Mouse (Mus musculus) 3134 (cell line): ENCODE results near the gene Dag1.
"Not testable (repeated sequence)": the region's sequence is repeated elsewhere in the genome, so short reads cannot be mapped to it uniquely, and the experiment has no call there.

Experiments
- DNase-seq: peaks from one replicate; pipeline ENCODE4 v3.0.0-alpha.2; 2011; ENCODE audit warnings: low spot score; ENCODE audit not compliant: insufficient read length; ENCODE audit errors: extremely low read depth

Dag1 gene

DNA sequence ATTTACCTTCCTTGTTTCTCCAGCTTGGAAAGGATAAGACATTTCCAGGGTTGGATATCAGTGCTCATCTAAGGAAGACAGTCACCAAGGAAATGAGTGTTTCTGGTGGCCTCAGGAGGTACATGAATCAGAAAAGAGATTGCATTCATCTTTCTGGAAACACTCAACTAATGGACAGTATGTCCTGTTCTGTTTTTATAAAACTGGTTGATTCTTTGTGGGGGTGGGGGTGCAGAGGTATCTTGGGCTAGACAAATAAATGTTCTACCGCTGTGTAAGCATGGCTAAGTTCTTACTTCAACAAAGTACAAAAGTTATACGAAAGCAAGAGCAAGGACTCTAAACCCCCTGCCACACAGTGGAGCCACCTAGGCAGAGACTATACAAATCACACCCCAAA lies 30.9 kb downstream of the Dag1 start:
- no peak for DNase-seq

DNA sequence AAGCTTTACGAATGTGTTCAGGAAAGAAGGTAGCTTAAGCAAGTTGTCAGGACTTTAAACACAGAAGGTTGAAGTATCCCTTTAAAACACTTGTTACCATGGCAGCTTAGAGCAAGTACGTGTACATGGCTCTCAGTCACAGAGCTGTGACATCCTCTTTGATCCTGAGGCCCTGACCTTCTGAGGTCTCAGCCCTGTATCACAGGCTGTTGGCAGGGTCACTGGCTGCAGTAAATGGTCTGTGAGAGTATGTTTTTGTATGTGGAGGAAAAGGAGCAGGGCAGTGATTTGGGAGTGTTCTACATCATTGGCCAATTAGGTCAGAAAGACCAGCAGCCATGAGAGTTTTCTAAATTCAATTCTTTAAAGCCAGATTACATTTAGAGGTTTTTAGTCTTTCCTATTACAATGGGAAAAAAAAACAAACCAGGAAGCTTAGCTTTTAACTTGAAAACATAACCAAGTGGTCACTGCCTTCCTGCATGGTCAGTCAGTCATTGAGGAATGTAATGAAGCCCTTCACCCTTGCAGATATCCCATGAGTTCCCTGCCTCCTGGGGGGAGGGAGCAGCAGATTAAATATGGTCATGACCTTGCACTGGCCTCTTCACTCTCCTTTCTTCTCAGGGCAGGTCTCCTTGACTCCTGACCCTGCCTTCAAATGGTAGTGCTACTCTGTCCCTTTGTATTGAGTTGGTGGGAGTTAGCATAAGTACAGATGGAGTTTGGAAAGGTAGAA lies 35.7 kb downstream of the Dag1 start:
- no peak for DNase-seq

DNA sequence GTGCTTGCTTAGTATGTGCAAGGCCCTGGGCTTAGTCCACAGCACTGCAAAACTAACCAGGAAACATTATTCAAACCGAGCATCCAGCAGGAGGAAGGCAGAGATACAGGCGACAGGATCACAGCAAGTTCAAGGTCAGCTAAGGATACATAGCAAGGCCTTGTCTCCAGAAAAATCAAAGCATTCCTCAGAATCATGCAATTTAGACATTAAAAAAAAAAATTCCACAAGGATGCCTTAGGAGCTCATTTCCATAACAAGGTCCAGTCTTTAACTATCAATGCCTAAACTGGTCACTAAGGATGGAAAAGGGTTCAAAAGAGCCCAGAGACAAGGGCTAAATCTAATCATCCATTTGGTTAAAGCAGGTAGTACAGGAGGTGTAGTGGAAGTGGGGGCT lies 38.6 kb downstream of the Dag1 start:
- no peak for DNase-seq

DNA sequence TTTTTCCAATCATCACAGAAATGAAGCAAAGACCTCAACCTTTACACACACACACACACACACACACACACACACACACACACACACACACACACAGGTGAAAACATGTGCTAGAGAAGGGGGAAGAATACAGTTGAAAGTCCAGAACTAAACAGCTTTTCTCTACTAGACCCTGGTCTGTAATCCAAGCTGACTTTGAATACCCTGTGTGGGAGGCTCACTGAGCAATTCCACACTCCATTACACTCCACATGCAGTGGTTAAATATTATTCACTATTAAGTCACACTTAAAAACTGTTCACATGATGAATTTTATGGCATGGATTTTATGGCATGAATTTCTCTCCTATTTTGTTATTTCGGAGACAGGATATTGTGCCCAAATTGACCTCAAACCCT lies 40.1 kb downstream of the Dag1 start:
- DNase-seq = no peak

DNA sequence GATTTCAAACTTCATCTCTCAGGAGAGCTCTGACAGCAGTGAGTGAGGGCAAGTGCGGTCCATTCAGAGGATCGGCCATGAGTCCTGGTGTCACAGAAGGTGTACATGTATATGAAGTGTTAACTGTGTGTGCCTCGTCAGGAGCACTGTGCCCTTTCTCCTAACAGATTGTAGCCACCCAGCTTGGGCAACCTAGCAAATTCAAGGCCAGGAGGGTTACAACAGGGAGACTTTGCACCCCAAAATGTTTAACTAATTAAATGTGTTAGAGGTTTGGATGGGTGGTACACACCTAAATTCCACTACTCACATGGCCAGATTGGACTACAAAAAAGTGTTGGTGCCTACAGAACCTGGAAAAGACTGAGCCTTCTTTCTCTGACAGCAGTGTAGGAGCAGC lies 42.2 kb downstream of the Dag1 start:
- DNase-seq = no peak

DNA sequence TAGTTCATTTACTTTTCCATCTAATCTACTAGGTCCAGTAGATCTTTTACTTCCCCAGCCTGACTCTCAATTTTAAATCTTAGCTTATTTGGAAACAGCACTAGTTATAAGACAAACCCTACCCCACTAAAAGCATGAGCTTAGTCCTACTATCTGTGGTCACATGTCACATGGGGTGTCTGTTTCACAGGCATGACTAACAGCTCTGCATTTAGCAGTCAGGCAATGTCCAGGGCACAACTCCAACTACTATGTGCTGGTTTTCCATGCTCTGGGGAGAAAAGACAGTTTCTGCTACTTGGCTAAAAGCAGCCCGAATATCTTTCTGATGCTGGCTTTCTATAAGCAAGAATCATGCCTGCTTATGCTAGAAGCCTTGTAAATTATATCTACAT lies 43.4 kb downstream of the Dag1 start:
- peak; percentile 47 for DNase-seq

DNA sequence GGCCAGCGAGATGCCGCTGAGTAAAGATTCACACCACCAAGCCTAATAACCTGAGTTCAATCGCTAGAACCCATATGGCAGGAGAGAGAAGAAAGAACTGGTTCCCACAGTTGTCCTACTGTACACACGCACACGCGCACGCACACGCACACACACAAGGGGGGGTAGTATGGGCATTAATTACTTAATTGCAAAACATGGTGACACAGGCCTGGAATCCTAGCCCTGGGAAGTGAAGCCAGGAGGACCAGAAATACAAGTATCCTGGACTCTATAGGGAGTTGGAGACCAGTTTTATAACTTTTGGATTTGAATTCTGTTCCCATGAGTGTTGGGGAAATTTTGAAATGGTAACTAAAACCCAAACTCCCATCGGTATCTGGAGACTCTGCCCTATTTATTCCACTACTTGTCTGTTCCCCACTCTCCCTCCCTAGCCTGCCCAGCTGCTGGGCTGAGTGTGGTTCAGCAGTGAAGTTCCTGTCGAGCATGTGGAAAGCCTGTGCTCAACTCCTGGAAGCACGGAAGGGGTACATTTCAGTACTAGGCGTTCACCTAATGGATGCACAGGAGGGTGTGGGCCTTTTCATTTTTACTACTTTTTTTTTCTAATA lies 43.9 kb downstream of the Dag1 start:
- DNase-seq = no peak

DNA sequence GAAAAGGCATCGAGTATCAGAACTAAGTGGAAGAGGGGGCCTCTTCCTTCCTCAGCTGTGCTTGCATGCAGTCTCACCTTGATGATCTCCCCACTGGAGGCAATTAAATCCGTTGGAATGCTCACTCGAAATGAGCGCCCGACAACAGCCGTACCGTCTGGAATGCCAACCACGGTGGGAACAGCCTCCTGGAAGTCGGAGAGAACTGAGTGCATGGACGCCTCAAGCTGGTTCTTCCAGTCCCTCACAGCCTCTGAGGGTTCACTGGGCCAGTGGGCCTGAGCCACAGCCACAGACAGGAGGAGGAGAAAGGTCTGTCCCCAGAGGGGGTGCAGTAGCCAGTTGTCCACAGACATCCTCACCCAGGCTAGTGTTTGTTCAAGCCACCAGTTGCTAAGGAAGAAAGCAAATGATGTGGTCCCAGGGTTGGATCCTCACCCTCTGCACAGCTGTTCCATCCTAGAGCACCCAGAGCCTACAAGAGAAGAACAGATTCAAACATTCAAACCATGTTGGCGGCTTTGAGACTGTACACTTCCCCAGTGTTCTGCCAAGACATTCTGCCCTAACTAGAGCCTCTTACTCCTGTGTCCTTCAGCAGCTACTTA lies 45.7 kb downstream of the Dag1 start:
- DNase-seq = no peak

DNA sequence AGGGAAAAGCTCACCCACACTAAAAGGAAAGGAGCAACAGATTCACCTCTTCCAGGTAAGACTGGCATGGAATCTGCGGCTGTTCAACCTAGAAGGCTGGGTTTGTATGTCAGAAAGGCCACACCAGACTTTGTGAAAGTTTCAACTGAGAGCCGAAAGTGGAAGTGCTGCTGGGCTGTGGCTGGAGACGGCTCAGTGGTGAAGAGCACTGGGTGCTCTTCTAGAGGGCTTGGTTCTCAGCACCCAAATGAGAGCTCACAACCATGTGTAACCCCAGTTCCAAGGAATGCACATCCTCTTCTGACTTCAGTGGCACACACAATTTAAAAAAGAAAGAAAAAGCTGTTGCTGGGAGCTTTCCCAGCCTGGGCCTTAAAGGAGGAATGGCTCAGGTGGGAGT lies 46.4 kb downstream of the Dag1 start:
- no peak for DNase-seq

DNA sequence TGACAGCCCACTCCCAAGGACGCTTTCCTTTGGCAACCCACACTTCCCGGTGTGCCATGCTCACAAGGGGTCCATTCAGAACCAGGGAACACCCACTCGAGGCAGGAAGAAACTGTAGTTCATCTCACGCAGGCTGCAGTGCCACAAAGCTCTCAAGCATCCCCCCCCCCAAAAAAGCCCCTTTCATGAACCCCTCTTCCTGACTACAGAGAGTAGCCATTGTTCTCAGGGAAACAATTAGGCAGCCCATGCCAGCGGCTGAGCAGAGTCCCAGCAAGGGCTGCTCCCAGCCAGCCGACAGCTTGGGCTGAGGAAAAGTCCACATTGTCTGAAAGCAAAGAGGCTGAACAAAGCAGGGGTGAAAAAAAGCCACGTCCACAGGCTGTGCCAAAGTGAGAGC lies 50.7 kb downstream of the Dag1 start:
- DNase-seq = no peak

DNA sequence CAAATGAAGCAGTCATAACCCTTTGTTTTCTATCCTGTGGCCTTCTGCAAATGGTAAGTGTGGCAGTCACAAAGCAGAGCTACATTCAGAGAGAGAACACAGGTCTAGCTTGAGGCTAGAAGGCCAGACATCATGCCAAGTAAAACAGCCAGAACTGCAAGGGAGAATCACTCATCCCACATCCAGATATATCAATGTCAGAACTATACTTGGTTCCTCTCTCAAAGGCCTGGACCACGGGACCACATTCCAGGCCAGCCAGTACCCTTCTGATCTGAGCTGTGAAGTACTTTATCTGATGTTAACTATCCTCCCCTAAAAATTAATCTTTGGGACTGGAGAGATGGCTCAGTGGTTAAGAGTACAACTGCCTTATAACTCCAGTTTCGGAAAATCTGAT lies 51.3 kb downstream of the Dag1 start:
- DNase-seq = no peak

DNA sequence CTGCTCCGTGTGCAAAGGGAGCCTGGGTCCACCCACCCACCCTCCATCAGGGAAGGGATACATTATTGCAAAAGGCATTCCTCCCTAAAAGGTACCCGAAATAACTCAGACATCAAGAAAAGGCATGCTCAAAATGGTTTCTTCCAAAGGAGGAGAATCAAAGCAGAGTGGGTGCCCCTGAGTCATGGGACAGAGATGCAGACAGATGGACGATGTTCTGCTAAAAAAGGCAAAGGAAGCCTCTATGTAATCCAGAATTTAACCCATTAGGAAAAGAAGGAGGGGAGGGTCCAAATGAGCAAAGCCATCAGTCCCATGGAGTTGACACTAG lies 58.2 kb downstream of the Dag1 start:
- no peak for DNase-seq

DNA sequence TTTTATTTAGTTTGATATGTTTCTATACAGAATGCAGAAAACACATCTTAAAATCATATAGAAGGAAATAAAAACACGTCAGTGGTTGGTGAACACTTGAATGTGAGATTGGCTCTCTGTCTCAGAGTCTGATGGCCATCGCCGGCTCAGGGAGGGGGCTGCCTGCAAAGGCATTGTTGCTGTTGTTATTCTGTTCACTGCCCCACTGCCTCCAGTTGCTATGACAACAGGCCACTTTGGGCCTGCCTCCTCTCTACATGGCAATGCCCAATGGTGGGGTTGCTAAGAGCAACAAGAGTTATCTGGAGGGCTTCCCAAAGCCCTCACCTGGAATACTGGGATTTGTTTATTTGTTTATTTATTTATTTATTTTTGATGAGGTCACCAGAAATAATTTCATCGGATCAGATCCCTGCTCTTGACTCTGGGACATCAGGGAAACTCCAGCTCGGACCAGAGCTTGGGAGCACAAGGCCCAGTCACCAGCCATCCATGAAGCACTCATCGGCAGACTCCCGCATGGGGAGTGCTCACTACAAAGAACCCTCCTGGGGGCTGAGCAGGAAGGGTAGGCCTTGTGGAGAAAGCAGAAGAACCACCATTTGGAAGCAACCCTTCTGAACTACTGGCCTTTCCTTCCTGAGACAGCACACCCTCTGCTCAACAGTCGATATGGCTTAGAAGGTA lies 58.7 kb downstream of the Dag1 start:
- no peak for DNase-seq

DNA sequence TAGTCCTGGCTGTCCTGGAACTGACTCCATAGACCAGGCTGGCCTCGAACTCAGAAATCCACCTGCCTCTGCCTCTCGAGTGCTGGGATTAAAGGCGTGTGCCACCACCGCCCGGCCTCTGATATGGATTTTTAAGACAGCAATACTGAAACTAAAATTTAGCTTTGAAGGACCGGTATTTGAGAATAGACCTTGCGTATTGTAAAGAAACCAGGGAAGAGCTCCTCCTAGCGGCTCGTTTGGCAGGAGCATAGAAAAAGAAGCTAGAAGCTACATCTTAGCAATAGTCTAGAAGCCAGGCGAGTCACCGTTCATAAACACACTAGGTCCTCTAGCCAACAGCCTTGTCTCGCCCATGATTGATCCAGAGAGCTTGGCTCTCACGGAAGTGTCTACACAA lies 60.7 kb downstream of the Dag1 start:
- DNase-seq = peak; percentile 53

DNA sequence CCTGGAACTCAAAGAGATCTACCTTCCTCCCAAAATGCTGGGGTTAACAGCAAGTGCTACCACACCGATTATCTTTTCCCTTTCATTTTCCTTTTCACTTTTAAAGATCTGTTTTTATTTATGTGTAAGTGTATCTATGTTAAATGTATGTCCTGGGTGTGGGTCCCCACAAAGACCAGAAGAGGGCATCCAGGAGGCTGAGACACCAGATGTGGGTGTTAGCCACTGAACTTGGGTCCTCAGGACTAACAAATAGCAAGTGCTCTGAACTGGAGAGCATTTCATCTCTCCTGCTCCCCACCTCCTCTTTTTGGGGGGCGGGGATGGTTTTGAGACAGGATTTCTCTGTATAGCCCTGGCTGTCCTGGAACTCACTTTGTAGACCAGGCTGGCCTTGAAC lies 61.6 kb downstream of the Dag1 start:
- no peak for DNase-seq

DNA sequence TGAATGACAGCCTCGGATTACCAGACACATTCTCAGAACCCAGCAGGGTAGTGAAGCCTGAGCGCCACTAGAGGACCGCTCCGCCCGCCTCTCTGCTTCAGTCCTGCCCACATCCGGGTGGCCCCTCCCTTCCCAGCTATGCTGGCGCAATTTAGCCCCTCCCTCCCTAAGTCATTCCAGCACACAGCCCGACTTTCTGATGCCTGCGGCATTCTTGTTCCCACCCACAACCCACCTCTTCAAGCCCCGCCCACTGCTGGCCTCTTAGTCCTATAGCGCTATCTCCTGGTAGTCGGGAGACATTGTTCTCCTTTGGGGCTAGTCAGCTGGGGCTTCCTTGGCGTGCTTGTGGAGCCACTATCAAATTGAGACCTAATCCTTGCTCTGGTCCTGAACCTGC lies 62.6 kb downstream of the Dag1 start:
- peak; percentile 95 for DNase-seq

DNA sequence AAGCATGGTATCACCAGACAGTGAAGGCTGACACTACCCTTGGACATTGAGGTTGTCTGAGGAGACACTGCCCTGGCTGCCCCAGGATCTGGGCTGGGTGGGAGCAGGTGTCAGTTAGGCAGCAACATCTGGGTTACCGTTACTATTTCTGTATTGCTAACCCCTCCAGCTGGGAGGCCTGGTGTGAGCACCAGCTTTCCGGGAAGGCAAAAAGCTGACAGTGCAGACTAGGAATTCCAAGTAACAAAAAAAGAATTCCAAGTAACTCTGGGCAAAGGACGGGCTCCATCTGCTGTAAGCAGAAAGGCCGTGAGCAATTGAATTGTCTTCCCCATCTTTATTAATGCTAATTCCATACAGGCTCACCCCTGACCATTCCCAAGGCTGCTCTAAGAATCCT lies 65.1 kb downstream of the Dag1 start:
- DNase-seq = no peak

DNA sequence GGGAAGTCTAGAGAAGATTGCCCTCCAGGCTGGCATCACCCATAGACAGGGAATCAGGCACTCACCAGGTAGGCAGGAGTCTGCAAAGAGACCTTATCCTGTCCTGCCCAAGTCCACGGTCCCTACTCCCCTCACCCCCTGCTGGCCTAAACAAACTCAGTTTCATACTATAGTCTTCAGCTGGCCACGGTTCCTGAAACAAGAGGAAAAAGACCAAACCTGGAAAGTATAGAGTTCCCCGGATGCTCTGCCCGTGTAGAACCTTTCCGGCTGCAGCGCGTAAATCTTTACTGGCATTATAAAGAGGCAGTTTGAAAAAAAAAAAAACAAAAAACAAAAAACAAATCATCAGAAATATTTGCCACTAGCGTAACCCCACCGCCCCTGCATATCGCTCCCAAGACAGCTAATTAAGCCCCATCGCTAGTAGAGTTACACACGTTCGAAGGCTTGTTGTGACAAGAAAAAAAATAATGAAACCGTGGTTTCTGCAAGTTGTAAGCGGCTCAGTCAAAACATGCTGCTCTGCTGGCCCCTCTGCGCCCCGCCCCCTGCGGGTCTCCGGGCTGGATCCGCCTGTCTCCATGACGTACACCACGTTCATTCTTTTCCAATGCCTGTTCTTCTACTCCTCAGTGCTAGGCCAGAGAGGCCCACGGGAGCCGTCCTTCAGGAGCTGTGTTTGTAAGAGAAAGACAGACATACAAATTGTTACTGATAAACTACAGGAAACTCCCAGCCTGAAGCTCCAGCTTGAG lies 66.7 kb downstream of the Dag1 start:
- DNase-seq = no peak

DNA sequence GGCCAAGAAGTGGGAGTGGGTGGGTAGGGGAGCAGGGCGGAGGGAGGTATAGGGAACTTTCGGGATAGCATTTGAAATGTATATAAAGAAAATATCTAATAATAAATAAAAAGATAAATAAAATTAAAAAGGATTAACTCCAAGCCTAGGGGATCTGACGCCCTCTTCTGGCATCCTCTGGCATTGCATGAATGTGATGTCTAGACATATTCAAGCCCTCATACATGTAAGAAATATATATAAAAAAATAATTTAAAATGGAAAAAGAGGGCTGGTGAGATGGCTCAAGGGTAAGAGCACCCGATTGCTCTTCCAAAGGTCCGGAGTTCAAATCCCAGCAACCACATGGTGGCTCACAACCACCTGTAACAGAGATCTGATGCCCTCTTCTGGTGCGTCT lies 67.5 kb downstream of the Dag1 start:
- not testable (repeated sequence) for DNase-seq

DNA sequence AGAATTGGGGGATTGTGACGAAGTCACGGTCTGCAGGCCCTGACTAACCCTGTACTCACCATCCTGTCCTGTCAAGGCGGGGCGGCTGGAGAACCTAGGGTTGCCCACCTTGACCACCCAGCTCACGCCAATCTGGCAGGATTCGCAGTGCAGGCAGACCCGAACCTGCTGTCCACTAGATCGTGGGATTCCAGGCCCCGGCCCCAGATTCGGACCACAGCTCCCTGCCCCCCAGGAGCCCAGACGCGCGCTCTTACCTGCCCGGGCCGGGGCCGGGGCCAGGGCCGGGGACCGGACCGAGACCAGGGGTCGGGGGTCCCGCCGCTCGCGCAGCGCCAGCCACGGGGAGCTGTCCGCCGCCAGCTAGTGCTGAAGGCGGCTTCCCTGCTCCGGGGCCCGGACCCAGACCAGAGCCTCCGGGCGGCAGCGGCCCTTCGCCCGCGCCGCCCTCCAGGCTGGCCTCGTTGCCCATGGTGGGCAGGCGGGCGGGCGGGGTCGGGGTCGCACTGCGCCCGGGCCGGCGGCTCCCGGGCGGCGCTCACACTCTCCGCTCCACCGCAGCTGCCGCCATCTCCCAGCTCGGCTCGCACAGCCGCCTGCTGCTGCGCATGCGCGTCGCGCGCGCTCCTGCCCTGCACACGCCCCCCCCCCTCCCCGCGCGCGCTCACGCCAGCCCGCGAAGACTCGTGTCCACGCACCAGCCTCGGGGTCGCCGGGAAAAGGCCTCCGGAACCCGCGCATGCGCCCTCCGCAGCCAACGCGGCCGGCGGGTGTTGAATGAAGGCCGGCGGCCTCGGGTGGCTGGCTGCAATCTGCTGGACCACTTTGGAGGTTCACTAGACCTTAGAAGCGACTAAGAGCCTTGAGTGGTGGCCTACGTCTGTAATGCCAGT lies 73.7 kb downstream of the Dag1 start, which contains the start of gene Bsn:
TSS of gene Bsn (minus strand) at position 598 of the 893 bp plus-strand sequence.
- DNase-seq = no peak
